In the genomic region with DNA sequence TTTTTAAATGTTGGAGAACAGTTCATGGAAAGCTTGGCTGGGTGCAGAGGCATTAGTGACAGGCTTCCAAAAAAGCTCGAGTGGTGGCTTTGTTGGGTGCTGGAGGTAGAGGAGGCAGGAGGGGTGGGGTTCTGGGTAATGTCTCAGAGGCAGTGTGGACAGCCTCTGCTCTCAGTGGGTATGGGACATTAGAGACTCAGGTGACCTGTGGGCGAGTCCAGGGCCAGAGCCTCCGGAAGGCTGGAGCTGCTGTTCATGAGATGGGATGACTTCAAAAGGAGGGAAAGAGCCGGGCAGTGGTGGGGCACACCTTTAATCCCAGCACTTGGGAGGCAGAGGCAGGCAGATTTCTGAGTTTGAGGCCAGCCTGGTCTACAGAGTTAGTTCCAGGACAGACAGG, we compare ENCODE assay signal across 23 mouse cellular contexts. TPM values are rescaled to one million over a fixed set of nuclear protein-coding genes. Genes with fewer than 3 reads are reported as not detected.
DNase-seq lines count a peak whose midpoint lies in the region; ATAC-seq and TF ChIP-seq lines count a peak whose summit lies in the region.
"Had no signal": no experiment of that assay in that cellular context is flagged by ENCODE, and none has a peak within 500 bp of the region (broad histone marks: within the 10 kb centered on the region; RNA-seq: fewer than 3 reads in every experiment).

No protein-coding gene starts in this region.

- no peak for TF ChIP-seq EP300 in heart, adult 2 months (IDR thresholded peaks at IDR 0.05; ENCODE audit: insufficient read depth, low read depth, low read length)

- H3K27ac ChIP-seq in heart, adult 2 months: peak overlapping the region; percentile 67
- no peak overlapping the region for H3K27ac ChIP-seq in heart, embryonic 12.5 days (ENCODE audit: poor library complexity, severe bottlenecking)
- H3K27ac ChIP-seq: forebrain, embryonic 13.5 days; forebrain, embryonic 15.5 days had no signal

- intact Hi-C loops in heart, adult 2 months (cut with DNase I): no loop called here

- peaks cover 5% of the 10 kb centered on the region for H3K4me1 ChIP-seq in heart, adult 2 months (ENCODE audit: control insufficient read depth, insufficient read depth, low read length)
- peaks cover 9% of the 10 kb centered on the region for H3K4me1 ChIP-seq in heart, embryonic 12.5 days (replicated peaks)
- H3K4me1 ChIP-seq in E14TG2a.4 (replicated peaks; ENCODE audit: low read depth, low read length): peaks cover 43% of the 10 kb centered on the region

- no peak for TF ChIP-seq CTCF in heart, adult 2 months (IDR thresholded peaks at IDR 0.05)
- no peak for TF ChIP-seq CTCF in E14TG2a.4 (conservative IDR thresholded peaks at IDR 0.05; ENCODE audit: low read length)

- H3K27me3 ChIP-seq in heart, adult 2 months (ENCODE audit: control insufficient read depth, insufficient read depth, low read length): no peaks in the 10 kb centered on the region
- H3K27me3 ChIP-seq in heart, embryonic 12.5 days (replicated peaks): peaks cover 58% of the 10 kb centered on the region
- H3K27me3 ChIP-seq in E14TG2a.4 (ENCODE audit: insufficient read depth, low read length): no peaks in the 10 kb centered on the region
- H3K27me3 ChIP-seq: embryonic facial prominence, embryonic 12.5 days; forebrain, embryonic 15.5 days had no signal

- no peak overlapping the region; the same call in 1 of the 2 replicates for H3K9ac ChIP-seq in heart, adult 2 months (ENCODE audit: low read depth, low read length)
- no peak overlapping the region for H3K9ac ChIP-seq in heart, embryonic 12.5 days
- H3K9ac ChIP-seq: embryonic facial prominence, embryonic 12.5 days; forebrain, embryonic 13.5 days; forebrain, embryonic 15.5 days; forebrain, postnatal 0 days had no signal

- no peaks in the 10 kb centered on the region for H3K79me2 ChIP-seq in heart, adult 2 months (replicated peaks; ENCODE audit: control insufficient read depth, insufficient read depth, low read length)

- DNase-seq in heart, adult 2 months: no peak
- no peak for DNase-seq in cerebellum, adult 8-10 months
- DNase-seq: adrenal gland, adult 2 months; adrenal gland, postnatal 10 days; adrenal gland, postnatal 25 days; cerebellum, adult 11 months; cerebellum, adult 18-20 months; cerebellum, adult 9-10 months; cerebellum, postnatal 10 days; cerebellum, postnatal 25 days; forebrain, postnatal 0 days had no signal

- 62% methylated on average over 4 of the region's 4 CpGs for WGBS in heart, adult 2 months
- WGBS in heart, embryonic 12.5 days: 68% methylated on average over 4 of the region's 4 CpGs

- TF ChIP-seq POLR2A in heart, adult 2 months (IDR thresholded peaks at IDR 0.05; ENCODE audit: insufficient read depth, low read depth, low read length): no peak

- H3K36me3 ChIP-seq in heart, adult 2 months (ENCODE audit: control insufficient read depth, insufficient read depth, low read length): no peaks in the 10 kb centered on the region
- H3K36me3 ChIP-seq in heart, embryonic 12.5 days: no peaks in the 10 kb centered on the region
- H3K36me3 ChIP-seq in E14TG2a.4 (ENCODE audit: insufficient read depth, low read length): no peaks in the 10 kb centered on the region
- H3K36me3 ChIP-seq: embryonic facial prominence, embryonic 10.5 days; embryonic facial prominence, embryonic 12.5 days; forebrain, embryonic 15.5 days had no signal

- peak overlapping the region; percentile 36; the same call in 1 of the 2 replicates for H3K4me3 ChIP-seq in heart, adult 2 months
- H3K4me3 ChIP-seq in heart, embryonic 12.5 days: no peak overlapping the region
- H3K4me3 ChIP-seq in E14TG2a.4 (replicated peaks; ENCODE audit: low read length): peak overlapping the region; percentile 54
- H3K4me3 ChIP-seq: embryonic facial prominence, embryonic 10.5 days; embryonic facial prominence, embryonic 12.5 days; forebrain, embryonic 13.5 days; forebrain, embryonic 15.5 days had no signal

- H3K9me3 ChIP-seq in heart, embryonic 12.5 days (replicated peaks): peaks cover 4% of the 10 kb centered on the region; the same call in 1 of the 2 replicates
- H3K9me3 ChIP-seq in E14TG2a.4 (ENCODE audit: low read length): no peaks in the 10 kb centered on the region
- H3K9me3 ChIP-seq: embryonic facial prominence, embryonic 12.5 days; forebrain, embryonic 13.5 days; forebrain, embryonic 15.5 days had no signal

- ATAC-seq in heart, embryonic 12.5 days (ENCODE audit: insufficient number of reproducible peaks, low FRiP score): no peak
- no peak for ATAC-seq in megakaryocyte, adult 5-6 weeks (ENCODE audit: poor library complexity, severe bottlenecking)
- ATAC-seq: forebrain, embryonic 13.5 days; forebrain, embryonic 15.5 days had no signal

- H3K4me2 ChIP-seq in heart, embryonic 12.5 days: no peak overlapping the region
- H3K4me2 ChIP-seq: forebrain, embryonic 13.5 days; forebrain, embryonic 15.5 days had no signal

RNA-seq across cellular contexts. Expression of a gene that starts 57.5 kb away (rescaled TPM):
- total RNA-seq in heart, adult 2 months (2021): not detected
- 0.10 and 0.15 TPM in 2 replicates for polyA plus RNA-seq in heart, adult 2 months (2012; rRNA removed)
- polyA plus RNA-seq in heart, embryonic 12.5 days (2016; fragmentation: Nextera tagmentation; extraction: Ambion mirVana): not detected in 2 replicates
- total RNA-seq in megakaryocyte, adult 5-6 weeks (2015): not detected in 2 replicates
- total RNA-seq in megakaryocyte, adult 5-6 weeks (2017): not detected in 2 replicates
- total RNA-seq: adrenal gland, adult 2 months; adrenal gland, postnatal 10 days; adrenal gland, postnatal 25 days; adrenal gland, postnatal 4 days; ES-E14; MEL had no signal
- polyA plus RNA-seq: adrenal gland, adult 2 months; C2C12; embryonic facial prominence, embryonic 12.5 days; forebrain, embryonic 11.5 days; forebrain, embryonic 13.5 days; forebrain, embryonic 15.5 days had no signal
